Mouse (Mus musculus) neural tube, embryonic 13.5 days (tissue): ENCODE measurements at regions not wholly inside any gene's neighbourhood (a gene's known extent, or its start where the extent isn't known, plus 50 kb on each side); places are given as distances from the start of the nearest gene placed in this dataset.

ENCODE experiments used
- ATAC-seq: fragments of 200-750 bp; cut with Nextera tagmentation; 2 replicates; pipeline ENCODE4 v1.8.0; 2017; ENCODE audit warnings: low read depth, mild to moderate bottlenecking, moderate TSS enrichment, moderate library complexity
- H3K27ac ChIP-seq: fragments of 300-500 bp; sonication (generic); replicated peaks from 2 replicates; pipeline ENCODE4 v1.5.1; 2015; ENCODE audit warnings: moderate library complexity, mild to moderate bottlenecking, inconsistent platforms
- H3K27me3 ChIP-seq: fragments of 300-500 bp; sonication (generic); 2 replicates; pipeline ENCODE4 v1.6.1; 2015; ENCODE audit warnings: mild to moderate bottlenecking, inconsistent platforms
- H3K36me3 ChIP-seq: fragments of 300-500 bp; sonication (generic); 2 replicates; pipeline ENCODE4 v1.6.1; 2015; ENCODE audit warnings: mild to moderate bottlenecking, inconsistent platforms
- H3K4me1 ChIP-seq: fragments of 300-500 bp; sonication (generic); replicated peaks from 2 replicates; pipeline ENCODE4 v1.6.1; 2015; ENCODE audit warnings: inconsistent platforms
- H3K4me2 ChIP-seq: fragments of 300-500 bp; sonication (generic); 2 replicates; pipeline ENCODE4 v1.6.1; 2015; ENCODE audit warnings: inconsistent platforms, mild to moderate bottlenecking, moderate library complexity
- H3K4me3 ChIP-seq: fragments of 300-500 bp; sonication (generic); 2 replicates; pipeline ENCODE4 v1.5.1; 2015; ENCODE audit warnings: mild to moderate bottlenecking, inconsistent platforms
- H3K9ac ChIP-seq: fragments of 300-500 bp; sonication (generic); 2 replicates; pipeline ENCODE4 v1.6.1; 2015; ENCODE audit warnings: moderate library complexity, mild to moderate bottlenecking, inconsistent platforms
- H3K9me3 ChIP-seq: fragments of 300-500 bp; sonication (generic); 2 replicates; pipeline ENCODE4 v1.6.1; 2016; ENCODE audit warnings: inconsistent platforms
- WGBS: fragments of 180-500 bp; shearing (Covaris S2); methylation state at CpG from one replicate; pipeline ENCODE4 v1.1.7; 2015; 5-methylcytosine and 5-hydroxymethylcytosine counted together

DNA sequence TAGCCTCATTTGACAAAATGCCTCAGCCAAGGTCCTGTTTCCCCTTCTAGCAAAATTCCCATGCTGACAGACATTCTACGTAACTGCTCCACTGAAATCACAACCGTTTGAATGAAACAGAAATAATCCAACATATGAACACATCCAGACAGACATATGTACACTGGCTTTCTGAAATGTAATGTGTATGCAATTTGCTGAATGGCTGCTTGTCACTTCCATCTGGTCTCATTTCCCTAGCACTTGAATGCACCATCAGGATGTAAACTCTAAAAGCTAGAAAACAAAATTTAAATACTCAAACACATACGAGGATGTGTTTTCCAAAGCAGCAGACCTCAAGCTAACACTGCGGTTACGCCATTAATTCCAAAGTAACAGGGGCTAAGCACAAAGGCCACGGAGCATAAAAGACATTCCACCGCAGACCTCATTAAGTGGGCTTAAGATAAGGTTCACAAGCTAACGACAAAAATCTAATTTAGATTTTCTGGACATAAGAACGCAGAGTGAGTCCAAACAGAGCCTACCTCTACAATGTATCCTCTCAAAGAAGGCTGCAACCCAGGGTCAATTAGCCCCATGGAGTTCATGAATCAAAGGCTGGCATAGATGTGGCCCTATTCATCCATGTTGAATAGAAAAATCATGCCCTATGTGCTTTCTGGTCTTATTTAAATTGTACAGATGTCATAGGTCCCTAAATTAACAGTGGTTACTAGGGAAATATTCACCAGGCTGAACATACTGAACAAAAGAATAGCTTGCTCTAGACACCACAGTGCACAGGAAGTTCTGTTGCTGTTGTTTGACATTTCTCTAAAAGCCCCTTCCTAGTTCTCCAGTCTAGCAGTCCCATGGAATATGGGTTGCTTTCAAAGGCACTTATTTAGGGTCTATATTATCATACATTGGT lies 630.5 kb downstream of the Nedd1 start:
- H3K36me3 ChIP-seq, result peaks cover 22% of the 10 kb centered on the region
- H3K27me3 ChIP-seq, result no peaks in the 10 kb centered on the region
- 37% methylated on average over 9 of the region's 9 CpGs for WGBS
- H3K9me3 ChIP-seq, result no peaks in the 10 kb centered on the region
- no peak for ATAC-seq
- H3K4me1 ChIP-seq, result peaks cover 20% of the 10 kb centered on the region; the same call in 1 of the 2 replicates
- no peak overlapping the region for H3K4me3 ChIP-seq
- H3K9ac ChIP-seq, result no peak overlapping the region
- H3K4me2 ChIP-seq, result no peak overlapping the region
- 0 out of 2 replicates have a peak overlapping the region, but pooled peaks have one; percentile 42 for H3K27ac ChIP-seq

GRCm38 (mm10) chr10:92082111-92082510 lies 640.1 kb downstream of the Nedd1 start:
- WGBS, result 85% methylated on average over 4 of the region's 4 CpGs
- ATAC-seq, result no peak
- H3K9me3 ChIP-seq, result no peaks in the 10 kb centered on the region
- H3K4me2 ChIP-seq, result no peak overlapping the region
- no peak overlapping the region for H3K27ac ChIP-seq
- no peak overlapping the region for H3K4me3 ChIP-seq
- no peaks in the 10 kb centered on the region for H3K27me3 ChIP-seq
- H3K9ac ChIP-seq, result no peak overlapping the region
- H3K36me3 ChIP-seq, result peaks cover 39% of the 10 kb centered on the region
- peaks cover 22% of the 10 kb centered on the region for H3K4me1 ChIP-seq

DNA sequence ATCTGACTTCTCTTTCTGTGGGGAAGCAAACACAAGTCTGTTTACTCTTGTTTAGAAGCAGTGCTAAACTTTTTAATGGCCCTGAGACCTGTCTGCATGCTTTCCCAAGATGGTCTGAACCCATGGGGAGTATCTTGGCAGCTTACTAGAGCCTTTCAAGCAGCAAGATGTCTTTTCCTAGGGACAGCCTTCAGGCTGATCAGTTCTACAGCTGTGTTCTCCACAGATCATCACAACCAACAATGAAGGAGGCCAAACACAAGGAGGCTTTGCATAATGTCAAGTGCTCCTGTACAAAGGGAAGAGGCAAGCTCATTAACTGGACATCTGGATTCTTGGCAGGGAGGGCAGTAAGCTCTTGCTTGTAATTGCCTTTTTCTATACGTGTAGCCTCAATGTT lies 641.0 kb downstream of the Nedd1 start:
- Histone ChIP-seq H3K27ac (no peak overlapping the region), H3K27me3 (no peaks in the 10 kb centered on the region), H3K9me3 (no peaks in the 10 kb centered on the region), H3K4me1 (peaks cover 32% of the 10 kb centered on the region), H3K4me2 (no peak overlapping the region), H3K9ac (no peak overlapping the region), H3K36me3 (peaks cover 37% of the 10 kb centered on the region), H3K4me3 (no peak overlapping the region)
- ATAC-seq, result no peak
- 18% methylated on average over 1 of the region's 1 CpGs for WGBS

- Histone ChIP-seq H3K36me3 (peaks cover 32% of the 10 kb centered on the region), H3K9ac (no peak overlapping the region), H3K4me3 (no peak overlapping the region), H3K4me1 (peaks cover 49% of the 10 kb centered on the region), H3K4me2 (no peak overlapping the region), H3K27me3 (no peaks in the 10 kb centered on the region), H3K9me3 (no peaks in the 10 kb centered on the region), H3K27ac (0 out of 2 replicates have a peak overlapping the region, but pooled peaks have one; percentile 28)
- no peak for ATAC-seq
- 28% methylated on average over 4 of the region's 4 CpGs for WGBS
These were observed 642.8 kb downstream of the Nedd1 start for GRCm38 (mm10) chr10:92079421-92079820.

- Histone ChIP-seq H3K4me1 (peaks cover 62% of the 10 kb centered on the region), H3K27ac (peak overlapping the region; percentile 61), H3K9me3 (no peaks in the 10 kb centered on the region), H3K4me2 (no peak overlapping the region), H3K36me3 (peaks cover 30% of the 10 kb centered on the region), H3K27me3 (no peaks in the 10 kb centered on the region), H3K4me3 (no peak overlapping the region), H3K9ac (no peak overlapping the region)
- 45% methylated on average over 3 of the region's 3 CpGs for WGBS
- no peak for ATAC-seq
These were observed 644.9 kb downstream of the Nedd1 start for GRCm38 (mm10) chr10:92077291-92077690.

DNA sequence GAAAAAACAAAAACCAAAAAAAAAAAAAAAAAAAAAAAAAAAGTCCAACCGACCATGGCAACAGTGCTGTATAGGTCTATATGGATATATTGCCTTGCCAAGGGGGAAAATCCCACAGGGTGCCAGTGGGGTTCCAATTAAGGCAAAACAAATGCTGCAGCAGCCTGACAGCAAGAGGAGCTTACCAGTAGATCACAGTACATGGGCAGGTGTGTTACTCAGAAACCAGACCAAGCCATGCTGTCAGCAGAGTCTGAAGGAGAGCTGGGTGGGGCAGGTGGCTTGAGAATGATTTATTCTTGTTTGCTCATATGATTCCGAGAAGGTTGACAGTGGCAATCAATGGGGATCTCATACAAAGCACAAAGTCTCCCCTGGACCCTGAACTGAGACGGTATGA lies 645.5 kb downstream of the Nedd1 start:
- Histone ChIP-seq H3K27ac (peak overlapping the region; percentile 61), H3K4me2 (no peak overlapping the region), H3K27me3 (no peaks in the 10 kb centered on the region), H3K36me3 (peaks cover 31% of the 10 kb centered on the region), H3K9me3 (no peaks in the 10 kb centered on the region), H3K4me1 (peaks cover 62% of the 10 kb centered on the region), H3K4me3 (no peak overlapping the region), H3K9ac (no peak overlapping the region)
- peak; percentile 55 for ATAC-seq
- 9% methylated on average over 3 of the region's 3 CpGs for WGBS

GRCm38 (mm10) chr10:92075469-92075868 lies 646.8 kb downstream of the Nedd1 start:
- H3K36me3 ChIP-seq, result peaks cover 36% of the 10 kb centered on the region
- no peaks in the 10 kb centered on the region for H3K9me3 ChIP-seq
- no peak overlapping the region for H3K4me2 ChIP-seq
- H3K9ac ChIP-seq, result 0 out of 2 replicates have a peak overlapping the region, but pooled peaks have one; percentile 1
- 48% methylated on average over 8 of the region's 8 CpGs for WGBS
- no peak overlapping the region for H3K4me3 ChIP-seq
- H3K27me3 ChIP-seq, result no peaks in the 10 kb centered on the region
- no peak for ATAC-seq
- peak overlapping the region; percentile 84 for H3K27ac ChIP-seq
- H3K4me1 ChIP-seq, result peaks cover 53% of the 10 kb centered on the region

DNA sequence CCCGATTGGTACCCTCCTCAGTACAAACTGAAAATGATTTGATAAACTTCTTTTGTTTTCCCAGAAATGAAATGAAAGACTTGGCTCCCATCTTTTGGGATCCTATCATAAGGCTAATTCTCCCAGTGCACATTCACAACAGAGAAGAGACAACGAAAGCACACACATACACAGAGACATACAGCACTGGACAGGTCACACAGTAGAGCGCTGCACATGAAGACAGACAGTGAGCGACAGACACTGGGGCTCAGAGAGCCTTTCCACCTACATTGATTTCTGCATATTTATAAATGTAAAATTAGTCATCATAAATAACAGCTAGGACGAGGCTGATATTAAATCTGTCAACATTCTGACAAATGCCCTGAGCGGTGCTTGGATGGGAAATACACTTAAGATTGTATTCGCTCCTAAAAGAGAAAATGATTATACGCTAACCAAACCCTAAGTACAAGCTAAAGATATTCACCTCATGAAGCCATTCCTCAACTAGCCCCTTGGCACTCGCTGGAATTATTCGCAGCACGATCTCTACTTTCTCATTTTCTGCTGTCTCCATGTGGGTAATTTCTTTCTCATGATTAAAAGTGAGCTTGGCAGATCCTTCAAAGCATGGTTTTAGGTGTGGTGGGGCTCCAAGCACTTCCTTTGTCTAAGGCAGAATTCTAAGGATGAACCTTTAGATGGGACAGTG lies 647.4 kb downstream of the Nedd1 start:
- ATAC-seq, result peak; percentile 54; the same call in 1 of the 2 replicates
- H3K4me1 ChIP-seq, result peaks cover 48% of the 10 kb centered on the region
- H3K4me2 ChIP-seq, result no peak overlapping the region
- no peaks in the 10 kb centered on the region for H3K27me3 ChIP-seq
- WGBS, result 53% methylated on average over 11 of the region's 11 CpGs
- peak overlapping the region; percentile 84 for H3K27ac ChIP-seq
- no peaks in the 10 kb centered on the region for H3K9me3 ChIP-seq
- 0 out of 2 replicates have a peak overlapping the region, but pooled peaks have one; percentile 1 for H3K9ac ChIP-seq
- H3K4me3 ChIP-seq, result no peak overlapping the region
- H3K36me3 ChIP-seq, result peaks cover 36% of the 10 kb centered on the region

GRCm38 (mm10) chr10:92073873-92074390 lies 648.3 kb downstream of the Nedd1 start:
- H3K36me3 ChIP-seq, result peaks cover 30% of the 10 kb centered on the region
- WGBS, result 31% methylated on average over 5 of the region's 5 CpGs
- H3K4me2 ChIP-seq, result no peak overlapping the region
- no peaks in the 10 kb centered on the region for H3K27me3 ChIP-seq
- H3K4me1 ChIP-seq, result peaks cover 48% of the 10 kb centered on the region
- peak overlapping the region; percentile 84 for H3K27ac ChIP-seq
- H3K9ac ChIP-seq, result no peak overlapping the region
- no peaks in the 10 kb centered on the region for H3K9me3 ChIP-seq
- H3K4me3 ChIP-seq, result no peak overlapping the region
- peak; percentile 17; the same call in 1 of the 2 replicates for ATAC-seq

- Histone ChIP-seq H3K9ac (no peak overlapping the region), H3K4me1 (peaks cover 6% of the 10 kb centered on the region; the same call in 1 of the 2 replicates), H3K4me2 (no peak overlapping the region), H3K4me3 (no peak overlapping the region), H3K27ac (no peak overlapping the region), H3K36me3 (no peaks in the 10 kb centered on the region), H3K27me3 (no peaks in the 10 kb centered on the region), H3K9me3 (no peaks in the 10 kb centered on the region)
- no peak for ATAC-seq
These were observed 677.4 kb downstream of the Nedd1 start for GRCm38 (mm10) chr10:92044783-92045182.

DNA sequence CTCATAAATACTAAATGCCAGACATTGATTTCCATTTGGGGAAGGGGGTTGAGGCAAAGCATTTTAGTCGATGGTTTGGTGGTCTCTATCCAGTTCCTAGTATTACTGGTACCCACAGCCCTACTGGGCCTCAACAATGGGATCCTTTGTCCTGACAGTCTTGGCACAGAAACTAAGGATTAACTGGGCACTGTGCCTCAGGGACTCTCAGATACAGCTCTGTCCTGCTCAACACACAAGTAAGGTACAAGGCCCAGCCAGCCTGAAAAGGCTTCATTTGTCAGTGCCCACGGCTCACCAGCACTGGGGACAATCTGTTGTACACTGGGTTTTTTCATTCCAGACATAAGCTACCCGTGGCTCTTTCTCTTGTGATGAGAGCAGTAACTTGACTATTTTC lies 686.0 kb downstream of the Nedd1 start:
- H3K4me1 ChIP-seq, result peaks cover 16% of the 10 kb centered on the region
- WGBS, result 33% methylated on average over 3 of the region's 3 CpGs
- H3K4me3 ChIP-seq, result no peak overlapping the region
- no peaks in the 10 kb centered on the region for H3K27me3 ChIP-seq
- H3K4me2 ChIP-seq, result no peak overlapping the region
- H3K9ac ChIP-seq, result no peak overlapping the region
- ATAC-seq, result peak; percentile 88
- H3K27ac ChIP-seq, result 0 out of 2 replicates have a peak overlapping the region, but pooled peaks have one; percentile 50
- H3K36me3 ChIP-seq, result no peaks in the 10 kb centered on the region
- no peaks in the 10 kb centered on the region for H3K9me3 ChIP-seq

GRCm38 (mm10) chr10:92030221-92030620 lies 692.0 kb downstream of the Nedd1 start:
- H3K4me3 ChIP-seq, result no peak overlapping the region
- H3K27ac ChIP-seq, result no peak overlapping the region
- H3K27me3 ChIP-seq, result no peaks in the 10 kb centered on the region
- 79% methylated on average over 4 of the region's 4 CpGs for WGBS
- no peak for ATAC-seq
- no peak overlapping the region for H3K9ac ChIP-seq
- H3K36me3 ChIP-seq, result no peaks in the 10 kb centered on the region
- no peaks in the 10 kb centered on the region for H3K9me3 ChIP-seq
- no peak overlapping the region for H3K4me2 ChIP-seq
- peaks cover 3% of the 10 kb centered on the region for H3K4me1 ChIP-seq
